Mouse (Mus musculus) erythroblast, embryonic 14.5 days (primary cell): ENCODE data around the gene Gm21860.
"Not testable (repeated sequence)": the region's sequence is repeated elsewhere in the genome, so short reads cannot be mapped to it uniquely, and the experiment has no call there.

Source experiments
- GATA1 ChIP-seq: IDR thresholded peaks from 2 replicates; pipeline ENCODE4 v1.6.1; 2012; ENCODE audit warnings: low read length, inconsistent platforms, mixed read lengths
- TAL1 ChIP-seq: IDR thresholded peaks from 3 replicates; pipeline ENCODE4 v1.6.1; 2012; ENCODE audit warnings: low read length, inconsistent platforms, mixed read lengths

GRCm38 (mm10) chrY:90733656-90734333, 20.8 kb downstream of the Gm21860 start:
- not testable (repeated sequence) for TF ChIP-seq GATA1, TAL1
